Mouse (Mus musculus): ENCODE measurements around the gene Zfhx3. TPM values are rescaled to one million over a fixed set of nuclear protein-coding genes. Genes with fewer than 3 reads are reported as not detected.

Gene Zfhx3
- polyA plus RNA-seq, 1 experiment from 2014 or later, result 22.0 TPM

GRCm38 (mm10) chr8:107957566-107957965 is 15.1 kb downstream of the Zfhx3 start:
- DNase-seq (ENCODE audit: low spot score), result no peak
- no peaks in the 10 kb centered on the region for H3K9me3 ChIP-seq
- H3K4me3 ChIP-seq, result no peak overlapping the region
- peaks cover 9% of the 10 kb centered on the region; the same call in 1 of the 2 replicates for H3K27me3 ChIP-seq (ENCODE audit: insufficient read depth, poor library complexity, severe bottlenecking)
- no peaks in the 10 kb centered on the region for H3K36me3 ChIP-seq
- WGBS, result 64% methylated on average over 8 of the region's 8 CpGs
- no peak overlapping the region for H3K27ac ChIP-seq
- peaks cover 8% of the 10 kb centered on the region for H3K4me1 ChIP-seq (replicated peaks)

- 72% methylated on average over 11 of the region's 11 CpGs for WGBS
- Histone ChIP-seq H3K9me3 (no peaks in the 10 kb centered on the region), H3K36me3 (no peaks in the 10 kb centered on the region), H3K4me3 (no peak overlapping the region), H3K4me1 (replicated peaks) (peaks cover 6% of the 10 kb centered on the region), H3K27me3 (ENCODE audit: insufficient read depth, poor library complexity, severe bottlenecking) (no peaks in the 10 kb centered on the region), H3K27ac (no peak overlapping the region)
- DNase-seq (ENCODE audit: low spot score), result no peak
Measured at GRCm38 (mm10) chr8:107960466-107960865, 18.0 kb downstream of the Zfhx3 start.

GRCm38 (mm10) chr8:107960878-107961277 is 18.4 kb downstream of the Zfhx3 start:
- H3K36me3 ChIP-seq, result no peaks in the 10 kb centered on the region
- no peaks in the 10 kb centered on the region for H3K9me3 ChIP-seq
- H3K4me3 ChIP-seq, result no peak overlapping the region
- peaks cover 6% of the 10 kb centered on the region for H3K4me1 ChIP-seq (replicated peaks)
- no peak overlapping the region for H3K27ac ChIP-seq
- DNase-seq (ENCODE audit: low spot score), result no peak
- H3K27me3 ChIP-seq (ENCODE audit: insufficient read depth, poor library complexity, severe bottlenecking), result no peaks in the 10 kb centered on the region
- WGBS, result 77% methylated on average over 8 of the region's 8 CpGs

- 0 out of 2 replicates have a peak, but pooled peaks cover 4% of the 10 kb centered on the region for H3K4me1 ChIP-seq (replicated peaks)
- WGBS, result 80% methylated on average over 4 of the region's 4 CpGs
Measured at GRCm38 (mm10) chr8:107972198-107972597, 29.8 kb downstream of the Zfhx3 start.

GRCm38 (mm10) chr8:107974451-107974850 is 32.0 kb downstream of the Zfhx3 start:
- 0 out of 2 replicates have a peak, but pooled peaks cover 4% of the 10 kb centered on the region for H3K4me1 ChIP-seq (replicated peaks)
- H3K27me3 ChIP-seq (ENCODE audit: insufficient read depth, poor library complexity, severe bottlenecking), result 0 out of 2 replicates have a peak, but pooled peaks cover 9% of the 10 kb centered on the region
- no peak for DNase-seq (ENCODE audit: low spot score)
- no peaks in the 10 kb centered on the region for H3K9me3 ChIP-seq
- no peaks in the 10 kb centered on the region for H3K36me3 ChIP-seq
- WGBS, result 79% methylated on average over 13 of the region's 13 CpGs
- no peak overlapping the region for H3K27ac ChIP-seq
- no peak overlapping the region for H3K4me3 ChIP-seq

More at GRCm38 (mm10) chr8:107972198-107972597, 29.8 kb downstream of the Zfhx3 start:
- no peaks in the 10 kb centered on the region for H3K36me3 ChIP-seq
- H3K9me3 ChIP-seq, result no peaks in the 10 kb centered on the region
- DNase-seq (ENCODE audit: low spot score), result no peak
- H3K27me3 ChIP-seq (ENCODE audit: insufficient read depth, poor library complexity, severe bottlenecking), result 0 out of 2 replicates have a peak, but pooled peaks cover 9% of the 10 kb centered on the region
- H3K4me3 ChIP-seq, result no peak overlapping the region
- no peak overlapping the region for H3K27ac ChIP-seq

- Histone ChIP-seq H3K27ac (no peak overlapping the region), H3K9me3 (no peaks in the 10 kb centered on the region), H3K27me3 (ENCODE audit: insufficient read depth, poor library complexity, severe bottlenecking) (0 out of 2 replicates have a peak, but pooled peaks cover 9% of the 10 kb centered on the region), H3K36me3 (no peaks in the 10 kb centered on the region), H3K4me3 (no peak overlapping the region), H3K4me1 (replicated peaks) (peaks cover 17% of the 10 kb centered on the region)
- no peak for DNase-seq (ENCODE audit: low spot score)
- 89% methylated on average over 1 of the region's 1 CpGs for WGBS
Measured at GRCm38 (mm10) chr8:107978247-107978646, 35.8 kb downstream of the Zfhx3 start.

GRCm38 (mm10) chr8:107980618-107981017 is 38.2 kb downstream of the Zfhx3 start:
- no peak overlapping the region for H3K27ac ChIP-seq
- DNase-seq (ENCODE audit: low spot score), result peak; percentile 36
- H3K36me3 ChIP-seq, result no peaks in the 10 kb centered on the region

GRCm38 (mm10) chr8:107986629-107987028 is 44.2 kb downstream of the Zfhx3 start:
- Histone ChIP-seq H3K27me3 (ENCODE audit: insufficient read depth, poor library complexity, severe bottlenecking) (no peaks in the 10 kb centered on the region), H3K4me1 (replicated peaks) (peaks cover 13% of the 10 kb centered on the region), H3K27ac (no peak overlapping the region), H3K9me3 (no peaks in the 10 kb centered on the region), H3K36me3 (no peaks in the 10 kb centered on the region), H3K4me3 (no peak overlapping the region)
- WGBS, result 70% methylated on average over 15 of the region's 15 CpGs
- DNase-seq (ENCODE audit: low spot score), result no peak

More at GRCm38 (mm10) chr8:107980618-107981017, 38.2 kb downstream of the Zfhx3 start:
- 56% methylated on average over 10 of the region's 10 CpGs for WGBS
- H3K27me3 ChIP-seq (ENCODE audit: insufficient read depth, poor library complexity, severe bottlenecking), result 0 out of 2 replicates have a peak, but pooled peaks cover 5% of the 10 kb centered on the region
- H3K4me3 ChIP-seq, result no peak overlapping the region
- H3K9me3 ChIP-seq, result no peaks in the 10 kb centered on the region
- H3K4me1 ChIP-seq (replicated peaks), result peaks cover 15% of the 10 kb centered on the region

GRCm38 (mm10) chr8:107998874-107999273 is 56.4 kb downstream of the Zfhx3 start:
- 94% methylated on average over 10 of the region's 10 CpGs for WGBS
- Histone ChIP-seq H3K36me3 (no peaks in the 10 kb centered on the region), H3K4me3 (no peak overlapping the region), H3K27me3 (ENCODE audit: insufficient read depth, poor library complexity, severe bottlenecking) (no peaks in the 10 kb centered on the region), H3K9me3 (no peaks in the 10 kb centered on the region), H3K4me1 (replicated peaks) (peaks cover 14% of the 10 kb centered on the region), H3K27ac (no peak overlapping the region)
- no peak for DNase-seq (ENCODE audit: low spot score)

- Histone ChIP-seq H3K36me3 (no peaks in the 10 kb centered on the region), H3K4me3 (no peak overlapping the region), H3K27ac (no peak overlapping the region), H3K27me3 (ENCODE audit: insufficient read depth, poor library complexity, severe bottlenecking) (0 out of 2 replicates have a peak, but pooled peaks cover 5% of the 10 kb centered on the region), H3K9me3 (no peaks in the 10 kb centered on the region), H3K4me1 (replicated peaks) (0 out of 2 replicates have a peak, but pooled peaks cover 4% of the 10 kb centered on the region)
- WGBS, result 90% methylated on average over 11 of the region's 11 CpGs
- DNase-seq (ENCODE audit: low spot score), result no peak
Measured at GRCm38 (mm10) chr8:108011516-108011915, 69.1 kb downstream of the Zfhx3 start.

GRCm38 (mm10) chr8:108017727-108018126 is 75.3 kb downstream of the Zfhx3 start:
- WGBS, result 94% methylated on average over 5 of the region's 5 CpGs
- no peaks in the 10 kb centered on the region for H3K36me3 ChIP-seq
- no peak overlapping the region for H3K4me3 ChIP-seq
- DNase-seq (ENCODE audit: low spot score), result no peak
- no peaks in the 10 kb centered on the region for H3K9me3 ChIP-seq
- 0 out of 2 replicates have a peak, but pooled peaks cover 11% of the 10 kb centered on the region for H3K4me1 ChIP-seq (replicated peaks)
- no peak overlapping the region for H3K27ac ChIP-seq
- H3K27me3 ChIP-seq (ENCODE audit: insufficient read depth, poor library complexity, severe bottlenecking), result 0 out of 2 replicates have a peak, but pooled peaks cover 5% of the 10 kb centered on the region

GRCm38 (mm10) chr8:108019651-108020050 is 77.2 kb downstream of the Zfhx3 start:
- Histone ChIP-seq H3K4me3 (no peak overlapping the region), H3K4me1 (replicated peaks) (peaks cover 14% of the 10 kb centered on the region), H3K27ac (no peak overlapping the region), H3K27me3 (ENCODE audit: insufficient read depth, poor library complexity, severe bottlenecking) (0 out of 2 replicates have a peak, but pooled peaks cover 5% of the 10 kb centered on the region), H3K9me3 (no peaks in the 10 kb centered on the region), H3K36me3 (no peaks in the 10 kb centered on the region)
- DNase-seq (ENCODE audit: low spot score), result no peak
- WGBS, result 80% methylated on average over 3 of the region's 3 CpGs

- Histone ChIP-seq H3K27ac (no peak overlapping the region), H3K4me1 (replicated peaks) (peaks cover 22% of the 10 kb centered on the region), H3K4me3 (no peak overlapping the region), H3K9me3 (no peaks in the 10 kb centered on the region), H3K27me3 (ENCODE audit: insufficient read depth, poor library complexity, severe bottlenecking) (no peaks in the 10 kb centered on the region), H3K36me3 (no peaks in the 10 kb centered on the region)
- peak; percentile 42 for DNase-seq (ENCODE audit: low spot score)
- WGBS, result 55% methylated on average over 4 of the region's 4 CpGs
Measured at GRCm38 (mm10) chr8:108022404-108022803, 80.0 kb downstream of the Zfhx3 start.

Measured in hindbrain, embryonic 10.5 days (tissue).